Mouse (Mus musculus): Measurements from ENCODE around the gene Catspere2. TPM values are rescaled to one million over a fixed set of nuclear protein-coding genes. Genes with fewer than 3 reads are reported as not detected.
"Not testable (repeated sequence)": the region's sequence is repeated elsewhere in the genome, so short reads cannot be mapped to it uniquely, and the experiment has no call there.

Catspere2 gene
- polyA plus RNA-seq, 1 experiment from 2014 or later, result 0.15 TPM

- no peak overlapping the region for H3K27ac ChIP-seq (replicated peaks)
- H3K36me3 ChIP-seq, result no peaks in the 10 kb centered on the region
- no peaks in the 10 kb centered on the region for H3K4me1 ChIP-seq
- H3K9me3 ChIP-seq, result no peaks in the 10 kb centered on the region
- 98% methylated on average over 2 of the region's 2 CpGs for WGBS
- no peak overlapping the region for H3K4me2 ChIP-seq (replicated peaks)
- no peak for ATAC-seq (ENCODE audit: low FRiP score, low read depth)
- no peak overlapping the region for H3K4me3 ChIP-seq
- no peak overlapping the region for H3K9ac ChIP-seq (replicated peaks)
- no peaks in the 10 kb centered on the region for H3K27me3 ChIP-seq
Observed at GRCm38 (mm10) chr1:178182251-178182650, 199.0 kb downstream of the Catspere2 start.

DNA sequence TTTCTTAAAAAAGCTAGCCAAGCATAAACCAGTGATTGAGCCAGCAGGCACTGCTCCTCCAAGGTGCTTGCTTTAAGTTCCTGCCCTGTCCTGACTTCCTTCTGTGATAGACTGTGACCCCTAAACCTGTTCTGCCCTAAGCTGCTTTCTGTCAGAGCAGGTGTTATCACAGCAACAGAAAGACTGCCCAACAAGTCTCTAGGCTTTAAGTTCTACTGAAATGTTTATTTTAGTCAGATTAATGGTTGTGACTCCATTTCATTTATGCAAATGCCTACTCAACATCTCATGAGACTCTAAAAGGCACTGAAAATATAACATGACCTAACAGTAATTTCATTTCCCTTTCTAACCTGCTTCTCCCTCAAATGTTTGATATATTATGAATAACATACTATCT lies 202.4 kb downstream of the Catspere2 start:
- Histone ChIP-seq H3K4me1 (peaks cover 7% of the 10 kb centered on the region), H3K27me3 (no peaks in the 10 kb centered on the region), H3K36me3 (no peaks in the 10 kb centered on the region), H3K9ac (replicated peaks) (no peak overlapping the region), H3K9me3 (no peaks in the 10 kb centered on the region), H3K27ac (replicated peaks) (no peak overlapping the region), H3K4me3 (no peak overlapping the region), H3K4me2 (replicated peaks) (no peak overlapping the region)
- ATAC-seq (ENCODE audit: low FRiP score, low read depth), result no peak

- H3K27me3 ChIP-seq, H3K4me1 ChIP-seq, H3K9me3 ChIP-seq, H3K36me3 ChIP-seq: not testable (repeated sequence)
- H3K27ac ChIP-seq (replicated peaks), result peak within 1 kb of the TSS; percentile 67
- peak within 1 kb of the TSS; percentile 53 for H3K4me2 ChIP-seq (replicated peaks)
- H3K9ac ChIP-seq (replicated peaks), result peak within 1 kb of the TSS; percentile 53; the same call in 1 of the 2 replicates
- ATAC-seq (ENCODE audit: low FRiP score, low read depth), result peak; percentile 99
- peak within 1 kb of the TSS; percentile 65 for H3K4me3 ChIP-seq
- WGBS, result under 1% methylated on average over 37 of the region's 37 CpGs
Observed at GRCm38 (mm10) chr1:178187216-178187791, 204.1 kb downstream of the Catspere2 start, which contains the start of gene Desi2. Desi2 (plus strand) TSS chr1:178187417.

GRCm38 (mm10) chr1:178187810-178188209 lies 204.6 kb downstream of the Catspere2 start:
- not testable (repeated sequence) for H3K4me1 ChIP-seq, H3K9me3 ChIP-seq, H3K27me3 ChIP-seq, H3K36me3 ChIP-seq
- Histone ChIP-seq H3K4me3 (peak overlapping the region; percentile 65), H3K4me2 (replicated peaks) (peak overlapping the region; percentile 47), H3K9ac (replicated peaks) (peak overlapping the region; percentile 53; the same call in 1 of the 2 replicates), H3K27ac (replicated peaks) (peak overlapping the region; percentile 67)
- WGBS, result under 1% methylated on average over 23 of the region's 38 CpGs
- ATAC-seq (ENCODE audit: low FRiP score, low read depth), result peak; percentile 75; the same call in 1 of the 2 replicates

DNA sequence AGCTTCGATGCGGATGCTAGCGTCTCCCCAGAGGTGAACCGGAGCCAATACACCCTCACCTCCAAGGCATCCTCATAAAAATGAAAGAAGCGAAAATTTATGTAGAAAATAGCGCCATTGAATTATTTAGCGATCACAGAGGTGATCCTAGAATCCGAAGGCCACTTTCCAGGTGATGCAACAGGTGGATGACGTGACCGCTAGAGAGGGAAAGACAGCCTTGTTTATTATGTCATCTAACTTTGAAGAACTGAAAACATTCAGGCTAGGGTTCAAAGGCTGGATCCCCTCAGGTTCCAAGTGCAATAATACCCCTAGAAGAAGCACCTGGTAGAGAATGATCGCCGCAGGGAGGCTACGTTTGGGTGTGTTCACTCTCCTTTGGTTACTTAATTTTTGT lies 205.2 kb downstream of the Catspere2 start:
- Histone ChIP-seq H3K27ac (replicated peaks) (no peak overlapping the region), H3K36me3 (no peaks in the 10 kb centered on the region), H3K4me1 (peaks cover 7% of the 10 kb centered on the region), H3K9ac (replicated peaks) (no peak overlapping the region), H3K4me3 (peak overlapping the region; percentile 36), H3K4me2 (replicated peaks) (peak overlapping the region; percentile 53), H3K27me3 (no peaks in the 10 kb centered on the region), H3K9me3 (no peaks in the 10 kb centered on the region)
- WGBS, result 9% methylated on average over 13 of the region's 13 CpGs
- no peak for ATAC-seq (ENCODE audit: low FRiP score, low read depth)

GRCm38 (mm10) chr1:178205701-178206325 lies 222.6 kb downstream of the Catspere2 start:
- 0 out of 2 replicates have a peak, but pooled peaks cover 6% of the 10 kb centered on the region for H3K9me3 ChIP-seq
- H3K4me2 ChIP-seq (replicated peaks), result no peak overlapping the region
- no peaks in the 10 kb centered on the region for H3K36me3 ChIP-seq
- WGBS, result 88% methylated on average over 10 of the region's 10 CpGs
- H3K4me3 ChIP-seq, result no peak overlapping the region
- no peaks in the 10 kb centered on the region for H3K27me3 ChIP-seq
- H3K27ac ChIP-seq (replicated peaks), result no peak overlapping the region
- no peaks in the 10 kb centered on the region for H3K4me1 ChIP-seq
- no peak for ATAC-seq (ENCODE audit: low FRiP score, low read depth)
- no peak overlapping the region for H3K9ac ChIP-seq (replicated peaks)

GRCm38 (mm10) chr1:178207856-178208255 lies 224.6 kb downstream of the Catspere2 start:
- not testable (repeated sequence) for H3K4me3 ChIP-seq; H3K9me3 ChIP-seq; H3K27me3 ChIP-seq; ATAC-seq (ENCODE audit: low FRiP score, low read depth); H3K4me1 ChIP-seq; H3K27ac ChIP-seq (replicated peaks); H3K9ac ChIP-seq (replicated peaks); H3K36me3 ChIP-seq; H3K4me2 ChIP-seq (replicated peaks)
- 88% methylated on average over 4 of the region's 4 CpGs for WGBS

- no peaks in the 10 kb centered on the region for H3K9me3 ChIP-seq
- H3K36me3 ChIP-seq, result no peaks in the 10 kb centered on the region
- H3K27ac ChIP-seq (replicated peaks), result no peak overlapping the region
Observed at GRCm38 (mm10) chr1:178209966-178210365, 226.7 kb downstream of the Catspere2 start.

GRCm38 (mm10) chr1:178217157-178217556 lies 233.9 kb downstream of the Catspere2 start:
- no peak overlapping the region for H3K9ac ChIP-seq (replicated peaks)
- no peaks in the 10 kb centered on the region for H3K9me3 ChIP-seq
- no peak for ATAC-seq (ENCODE audit: low FRiP score, low read depth)
- no peaks in the 10 kb centered on the region for H3K36me3 ChIP-seq
- no peaks in the 10 kb centered on the region for H3K4me1 ChIP-seq
- no peaks in the 10 kb centered on the region for H3K27me3 ChIP-seq
- H3K27ac ChIP-seq (replicated peaks), result no peak overlapping the region
- no peak overlapping the region for H3K4me2 ChIP-seq (replicated peaks)
- no peak overlapping the region for H3K4me3 ChIP-seq

More at GRCm38 (mm10) chr1:178209966-178210365, 226.7 kb downstream of the Catspere2 start:
- Histone ChIP-seq H3K4me2 (replicated peaks) (no peak overlapping the region), H3K9ac (replicated peaks) (no peak overlapping the region), H3K27me3 (no peaks in the 10 kb centered on the region), H3K4me3 (no peak overlapping the region), H3K4me1 (no peaks in the 10 kb centered on the region)
- ATAC-seq (ENCODE audit: low FRiP score, low read depth), result no peak

GRCm38 (mm10) chr1:178218305-178218704 lies 235.1 kb downstream of the Catspere2 start:
- Histone ChIP-seq H3K4me2 (replicated peaks) (no peak overlapping the region), H3K4me1 (no peaks in the 10 kb centered on the region), H3K9me3 (no peaks in the 10 kb centered on the region), H3K4me3 (no peak overlapping the region), H3K36me3 (no peaks in the 10 kb centered on the region), H3K27me3 (no peaks in the 10 kb centered on the region), H3K9ac (replicated peaks) (no peak overlapping the region), H3K27ac (replicated peaks) (no peak overlapping the region)
- no peak for ATAC-seq (ENCODE audit: low FRiP score, low read depth)

GRCm38 (mm10) chr1:178219166-178220077 lies 236.2 kb downstream of the Catspere2 start:
- no peak for ATAC-seq (ENCODE audit: low FRiP score, low read depth)
- H3K27ac ChIP-seq (replicated peaks), result no peak overlapping the region
- no peaks in the 10 kb centered on the region for H3K27me3 ChIP-seq
- H3K4me3 ChIP-seq, result no peak overlapping the region
- H3K36me3 ChIP-seq, result 0 out of 2 replicates have a peak, but pooled peaks cover under 1% of the 10 kb centered on the region
- WGBS, result 87% methylated on average over 5 of the region's 5 CpGs
- H3K9me3 ChIP-seq, result no peaks in the 10 kb centered on the region; the same call in 1 of the 2 replicates
- H3K4me1 ChIP-seq, result no peaks in the 10 kb centered on the region
- H3K9ac ChIP-seq (replicated peaks), result no peak overlapping the region
- H3K4me2 ChIP-seq (replicated peaks), result no peak overlapping the region

All from midbrain, embryonic 12.5 days (tissue).